Mouse (Mus musculus) thymus, postnatal 4 days (tissue): ENCODE results near the gene Scnn1a.
A peak's percentile ranks its signal among the peaks of the same experiment; 100 is the strongest.

ENCODE experiments used
- DNase-seq: peaks from one replicate; pipeline ENCODE4 v3.0.0; 2021

Scnn1a gene

GRCm38 (mm10) chr6:125363451-125364242 lies 43.2 kb downstream of the Scnn1a start:
- DNase-seq: no peak

- DNase-seq: peak; percentile 53
These were observed 44.0 kb downstream of the Scnn1a start for GRCm38 (mm10) chr6:125364448-125364847.

- DNase-seq: no peak
These were observed 45.1 kb downstream of the Scnn1a start for GRCm38 (mm10) chr6:125365522-125365921.

DNA sequence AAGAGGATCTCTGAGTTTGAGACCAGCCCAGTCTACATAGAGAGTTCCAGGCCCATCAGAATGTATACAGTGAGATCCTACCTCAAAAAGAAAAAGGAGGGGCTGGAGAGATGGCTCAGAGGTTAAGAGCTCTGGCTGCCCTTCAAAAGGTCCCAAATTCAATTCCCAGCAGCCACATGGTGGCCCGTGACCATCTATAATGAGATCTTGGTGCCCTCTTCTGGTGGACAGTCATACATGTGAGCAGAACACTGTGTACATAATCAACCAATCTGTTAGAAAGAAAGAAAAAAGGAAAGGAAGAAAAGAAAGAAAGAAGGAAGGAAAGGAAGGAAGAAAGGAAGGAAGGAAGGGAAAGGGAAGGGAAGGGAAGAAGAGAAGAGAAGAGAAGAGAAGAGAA lies 45.7 kb downstream of the Scnn1a start:
- no peak for DNase-seq

- DNase-seq: peak; percentile 56
These were observed 47.4 kb downstream of the Scnn1a start for GRCm38 (mm10) chr6:125367758-125368371.

DNA sequence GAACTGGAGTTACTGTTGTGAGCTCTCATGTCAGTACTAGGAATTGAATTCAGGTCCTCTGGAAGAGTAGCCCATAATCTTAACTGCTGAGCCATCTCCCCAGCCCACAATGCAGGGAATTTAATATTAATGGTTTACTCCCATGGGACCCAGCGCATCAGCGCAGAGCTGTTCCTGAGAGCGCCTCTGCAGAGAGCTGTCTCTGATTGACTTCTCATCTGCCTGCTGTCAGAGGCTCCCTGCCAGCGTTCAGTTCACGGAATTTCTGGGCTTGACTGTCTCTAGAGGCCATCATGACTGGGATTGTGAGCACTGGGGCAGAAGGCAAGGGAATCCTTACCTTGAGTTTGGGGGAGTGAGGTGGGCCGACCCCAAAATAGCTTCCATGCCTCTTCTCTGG lies 56.6 kb downstream of the Scnn1a start:
- no peak for DNase-seq

- DNase-seq: peak; percentile 94
These were observed 57.4 kb downstream of the Scnn1a start for GRCm38 (mm10) chr6:125377582-125378451.

DNA sequence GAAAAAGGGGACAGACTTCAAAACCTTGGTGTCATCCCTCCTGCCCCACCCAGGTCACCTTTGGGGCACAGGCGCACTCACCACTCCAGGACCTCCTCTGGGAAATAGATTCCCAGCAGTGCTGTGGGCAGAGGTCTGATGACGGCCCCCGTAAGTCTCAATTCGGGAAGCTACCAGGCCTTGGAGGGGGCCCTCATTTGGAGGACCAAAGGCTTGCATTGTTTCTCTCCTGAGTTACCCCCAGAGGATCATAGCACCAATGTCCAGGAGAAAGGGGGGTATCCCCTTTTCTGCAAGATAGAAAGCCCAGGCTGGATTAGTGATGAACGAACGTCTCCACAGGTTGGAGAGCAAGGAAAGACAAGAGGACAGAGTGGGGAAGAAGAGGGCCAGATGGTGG lies 58.2 kb downstream of the Scnn1a start:
- DNase-seq: no peak

- no peak for DNase-seq
These were observed 59.3 kb downstream of the Scnn1a start for GRCm38 (mm10) chr6:125379781-125380180.

GRCm38 (mm10) chr6:125380372-125381360 lies 60.2 kb downstream of the Scnn1a start, which contains the start of gene Plekhg6:
Plekhg6 (minus strand) TSS chr6:125380793.
- DNase-seq: peak; percentile 36

- DNase-seq: no peak
These were observed 61.6 kb downstream of the Scnn1a start for GRCm38 (mm10) chr6:125382024-125382423.

- DNase-seq: peak; percentile 64
These were observed 64.9 kb downstream of the Scnn1a start for GRCm38 (mm10) chr6:125385066-125385974.

- DNase-seq: no peak
These were observed 65.6 kb downstream of the Scnn1a start for GRCm38 (mm10) chr6:125386080-125386479.

DNA sequence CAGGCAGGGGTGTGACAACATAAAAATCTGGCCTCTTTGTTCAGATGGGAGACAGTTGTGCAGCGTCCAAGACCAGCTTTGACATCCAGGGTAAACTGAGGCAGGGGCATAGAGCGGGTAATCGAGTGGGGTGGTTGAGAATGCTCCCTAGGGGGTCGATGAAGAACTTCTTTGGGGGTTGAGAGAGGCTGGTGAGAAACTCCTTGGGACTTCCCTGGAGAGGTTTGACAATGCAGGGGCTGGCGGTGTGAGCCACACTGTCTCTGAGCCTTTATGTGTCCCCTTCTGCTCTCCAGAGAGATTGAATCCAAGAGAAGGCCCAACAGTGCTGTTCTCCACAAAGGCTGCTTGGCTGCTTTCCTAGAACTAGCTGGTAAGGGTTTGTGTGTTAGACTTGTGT lies 69.4 kb downstream of the Scnn1a start:
- no peak for DNase-seq
